Mouse (Mus musculus): ENCODE measurements around the gene Hspa4.

Hspa4 gene

GRCm38 (mm10) chr11:53252186-53253119 is 47.8 kb downstream of the Hspa4 start:
- CTCF ChIA-PET = no interaction called here

- CTCF ChIA-PET = interaction anchor here (0.5 kb wide), 1 partner anchor 72 kb away, joined by 3 read pairs; no protein-coding TSS in a partner anchor
These were observed 49.5 kb downstream of the Hspa4 start for GRCm38 (mm10) chr11:53250796-53251195.

- CTCF ChIA-PET = no interaction called here
These were observed 50.6 kb downstream of the Hspa4 start for GRCm38 (mm10) chr11:53249686-53250085.

- CTCF ChIA-PET = no interaction called here
These were observed 54.7 kb downstream of the Hspa4 start for GRCm38 (mm10) chr11:53245561-53245960.

GRCm38 (mm10) chr11:53243199-53243598 is 57.1 kb downstream of the Hspa4 start:
- CTCF ChIA-PET = no interaction called here

- CTCF ChIA-PET = no interaction called here
These were observed 66.7 kb downstream of the Hspa4 start for GRCm38 (mm10) chr11:53233590-53233989.

GRCm38 (mm10) chr11:53231836-53232235 is 68.4 kb downstream of the Hspa4 start:
- CTCF ChIA-PET = no interaction called here

GRCm38 (mm10) chr11:53229011-53229410 is 71.2 kb downstream of the Hspa4 start:
- CTCF ChIA-PET = no interaction called here

GRCm38 (mm10) chr11:53210876-53211275 is 89.4 kb downstream of the Hspa4 start:
- CTCF ChIA-PET = no interaction called here
